Mouse (Mus musculus) myocyte (in vitro differentiated cells): ENCODE results near the gene Dolpp1. TPM values are rescaled to one million over a fixed set of nuclear protein-coding genes. Genes with fewer than 3 reads are reported as not detected.

Experiments used
- H3K27me3 ChIP-seq: one replicate; pipeline ENCODE4 v1.6.1; 2011; ENCODE audit not compliant: control insufficient read depth, insufficient read depth, insufficient read length
- H3K36me3 ChIP-seq: one replicate; pipeline ENCODE4 v1.6.1; 2011; ENCODE audit not compliant: control insufficient read depth, insufficient read depth
- H3K4me2 ChIP-seq: one replicate; pipeline ENCODE4 v1.6.1; 2011; ENCODE audit warnings: low read depth, control low read depth
- H3K4me3 ChIP-seq: one replicate; pipeline ENCODE4 v1.5.1; 2011; ENCODE audit warnings: mild to moderate bottlenecking, control low read depth, moderate library complexity
- H3K79me2 ChIP-seq: one replicate; pipeline ENCODE4 v1.6.1; 2011; ENCODE audit not compliant: control insufficient read depth, insufficient read depth
- H3ac ChIP-seq: one replicate; pipeline ENCODE4 v1.6.1; 2011; ENCODE audit not compliant: control insufficient read depth, insufficient read length
- CEBPB ChIP-seq: IDR thresholded peaks from 2 replicates; pipeline ENCODE4 v1.6.1; 2011; ENCODE audit warnings: mild to moderate bottlenecking, moderate library complexity; ENCODE audit not compliant: poor library complexity, insufficient read depth, severe bottlenecking
- E2F4 ChIP-seq: IDR thresholded peaks from one replicate; pipeline ENCODE4 v1.6.1; 2011; ENCODE audit warnings: mild to moderate bottlenecking, control low read depth, moderate library complexity; ENCODE audit not compliant: insufficient read depth
- MAX ChIP-seq: IDR thresholded peaks from one replicate; pipeline ENCODE4 v1.6.1; 2011; ENCODE audit warnings: low read depth, mild to moderate bottlenecking, control low read depth
- MYOD1 ChIP-seq, 3 experiments: IDR thresholded peaks; one replicate each; pipeline ENCODE4 v1.6.1; 2011; ENCODE audit warnings: control low read depth in 2 of 3, low read depth in 2 of 3, mild to moderate bottlenecking in 2 of 3, moderate library complexity in 1 of 3; ENCODE audit not compliant: insufficient read length in 2 of 3, control insufficient read depth in 1 of 3
- MYOG ChIP-seq, 3 experiments: IDR thresholded peaks; one replicate each; pipeline ENCODE4 v1.6.1; 2011; ENCODE audit warnings: control low read depth in 2 of 3, low read depth in 2 of 3, mild to moderate bottlenecking in 2 of 3; ENCODE audit not compliant: insufficient read length in 2 of 3, control insufficient read depth in 1 of 3, insufficient read depth in 1 of 3
- POLR2A ChIP-seq: IDR thresholded peaks from one replicate; pipeline ENCODE4 v1.6.1; 2011; ENCODE audit warnings: low read depth, mild to moderate bottlenecking, control low read depth, moderate library complexity; ENCODE audit not compliant: insufficient read length
- POLR2AphosphoS2 ChIP-seq: IDR thresholded peaks from one replicate; pipeline ENCODE4 v1.6.1; 2011; ENCODE audit warnings: low read depth, control low read depth; ENCODE audit not compliant: insufficient read length
- REST ChIP-seq: IDR thresholded peaks from one replicate; pipeline ENCODE4 v1.6.1; 2011; ENCODE audit warnings: mild to moderate bottlenecking, control low read depth, moderate library complexity; ENCODE audit not compliant: insufficient read depth, insufficient read length
- SRF ChIP-seq: IDR thresholded peaks from one replicate; pipeline ENCODE4 v1.6.1; 2011; ENCODE audit warnings: low read depth; ENCODE audit not compliant: control insufficient read depth, insufficient read length
- TCF12 ChIP-seq: IDR thresholded peaks from one replicate; pipeline ENCODE4 v1.6.1; 2011; ENCODE audit warnings: mild to moderate bottlenecking, control low read depth; ENCODE audit not compliant: poor library complexity, insufficient read depth, severe bottlenecking
- TCF3 ChIP-seq: IDR thresholded peaks from one replicate; pipeline ENCODE4 v1.6.1; 2011; ENCODE audit warnings: low read depth, control low read depth; ENCODE audit not compliant: insufficient read length
- USF1 ChIP-seq: IDR thresholded peaks from one replicate; pipeline ENCODE4 v1.6.1; 2011; ENCODE audit warnings: low read depth, mild to moderate bottlenecking, control low read depth, moderate library complexity
- polyA plus RNA-seq: library from polyadenylated mRNA; unstranded; fragments of >200 nt; fragmentation: generic; extraction: Trizol; gene quantifications from one replicate; pipeline ENCODE4 v1.2.1, GENCODE M21; 2012; ENCODE audit warnings: missing spikeins

The Dolpp1 gene
- polyA plus RNA-seq, 1 experiment = 15.7 TPM

DNA sequence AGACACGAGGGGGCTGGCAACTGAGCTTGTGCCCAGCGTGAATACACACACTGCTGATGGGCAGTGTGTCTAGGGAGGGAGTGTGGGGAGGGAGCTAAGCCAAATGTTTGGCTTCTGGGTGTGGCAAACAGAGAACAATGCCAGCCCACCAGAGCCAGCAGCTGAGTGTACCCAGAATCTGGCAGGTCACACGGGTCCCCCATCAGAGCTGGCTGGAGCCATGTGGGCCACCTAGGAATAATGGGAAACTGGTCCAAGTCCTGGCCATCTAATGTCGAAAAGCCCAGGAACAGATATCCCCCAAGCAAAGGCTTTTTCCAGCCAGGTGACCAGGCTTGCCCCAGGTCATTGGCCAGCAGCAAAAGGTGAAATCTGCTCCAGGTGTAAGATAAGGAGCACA lies 36.2 kb upstream of the Dolpp1 start:
- H3K4me2 ChIP-seq = peak overlapping the region; percentile 79
- TF ChIP-seq TCF3 = no peak
- TF ChIP-seq MYOG (IDR thresholded peaks at IDR 0.05; ENCODE audit: control insufficient read depth in 1 of 3, insufficient read depth in 1 of 3, insufficient read length in 2 of 3, low read depth in 2 of 3) = peak in 1 of 3 experiments; percentile 49
- no peak for TF ChIP-seq POLR2AphosphoS2
- TF ChIP-seq MYOD1 (IDR thresholded peaks at IDR 0.05; ENCODE audit: control insufficient read depth in 1 of 3, insufficient read length in 2 of 3, low read depth in 2 of 3) = peak in 1 of 3 experiments; percentile 21
- no peak overlapping the region for H3ac ChIP-seq
- H3K4me3 ChIP-seq = no peak overlapping the region
- H3K79me2 ChIP-seq = no peaks in the 10 kb centered on the region
- no peaks in the 10 kb centered on the region for H3K36me3 ChIP-seq
- no peaks in the 10 kb centered on the region for H3K27me3 ChIP-seq

- Histone ChIP-seq H3K36me3 (no peaks in the 10 kb centered on the region), H3K79me2 (no peaks in the 10 kb centered on the region), H3K4me2 (peak overlapping the region; percentile 79), H3K27me3 (no peaks in the 10 kb centered on the region), H3ac (no peak overlapping the region), H3K4me3 (no peak overlapping the region)
- TF ChIP-seq USF1 (no peak), SRF (no peak), MYOG (IDR thresholded peaks at IDR 0.05; ENCODE audit: control insufficient read depth in 1 of 3, insufficient read depth in 1 of 3, insufficient read length in 2 of 3, low read depth in 2 of 3) (no peak), MAX (no peak), MYOD1 (IDR thresholded peaks at IDR 0.05; ENCODE audit: control insufficient read depth in 1 of 3, insufficient read length in 2 of 3, low read depth in 2 of 3) (no peak), TCF12 (no peak), CEBPB (no peak), E2F4 (no peak), POLR2AphosphoS2 (no peak), TCF3 (no peak), POLR2A (no peak), REST (no peak)
These were observed 35.8 kb upstream of the Dolpp1 start for GRCm38 (mm10) chr2:30356266-30356665.

DNA sequence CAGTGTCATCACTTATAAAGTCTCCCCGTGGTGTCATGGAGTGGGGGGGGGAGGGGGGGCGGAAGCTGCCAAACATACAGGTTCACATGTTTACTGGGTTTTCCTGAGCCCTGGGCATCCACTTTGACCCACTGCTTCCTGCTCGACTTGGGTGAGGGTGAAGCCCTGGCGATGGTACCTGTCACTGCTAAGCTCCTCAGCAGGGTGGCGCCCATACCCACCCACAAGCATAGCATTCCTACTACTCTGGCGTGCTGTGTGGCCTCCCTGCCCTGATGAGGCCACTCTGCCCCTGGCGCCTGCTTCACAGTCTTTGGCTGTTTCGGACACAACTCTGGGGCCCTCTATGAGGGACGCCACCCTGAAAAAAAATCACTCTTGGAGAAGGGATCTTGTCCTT lies 35.1 kb upstream of the Dolpp1 start:
- H3K4me2 ChIP-seq = peak overlapping the region; percentile 79
- no peaks in the 10 kb centered on the region for H3K36me3 ChIP-seq
- H3ac ChIP-seq = no peak overlapping the region
- no peaks in the 10 kb centered on the region for H3K27me3 ChIP-seq
- TF ChIP-seq TCF3 (no peak), POLR2AphosphoS2 (no peak), TCF12 (no peak), SRF (no peak), POLR2A (no peak), CEBPB (no peak), MAX (no peak), REST (no peak), MYOD1 (IDR thresholded peaks at IDR 0.05; ENCODE audit: control insufficient read depth in 1 of 3, insufficient read length in 2 of 3, low read depth in 2 of 3) (no peak), E2F4 (no peak)
- H3K4me3 ChIP-seq = peak overlapping the region; percentile 30
- H3K79me2 ChIP-seq = no peaks in the 10 kb centered on the region

DNA sequence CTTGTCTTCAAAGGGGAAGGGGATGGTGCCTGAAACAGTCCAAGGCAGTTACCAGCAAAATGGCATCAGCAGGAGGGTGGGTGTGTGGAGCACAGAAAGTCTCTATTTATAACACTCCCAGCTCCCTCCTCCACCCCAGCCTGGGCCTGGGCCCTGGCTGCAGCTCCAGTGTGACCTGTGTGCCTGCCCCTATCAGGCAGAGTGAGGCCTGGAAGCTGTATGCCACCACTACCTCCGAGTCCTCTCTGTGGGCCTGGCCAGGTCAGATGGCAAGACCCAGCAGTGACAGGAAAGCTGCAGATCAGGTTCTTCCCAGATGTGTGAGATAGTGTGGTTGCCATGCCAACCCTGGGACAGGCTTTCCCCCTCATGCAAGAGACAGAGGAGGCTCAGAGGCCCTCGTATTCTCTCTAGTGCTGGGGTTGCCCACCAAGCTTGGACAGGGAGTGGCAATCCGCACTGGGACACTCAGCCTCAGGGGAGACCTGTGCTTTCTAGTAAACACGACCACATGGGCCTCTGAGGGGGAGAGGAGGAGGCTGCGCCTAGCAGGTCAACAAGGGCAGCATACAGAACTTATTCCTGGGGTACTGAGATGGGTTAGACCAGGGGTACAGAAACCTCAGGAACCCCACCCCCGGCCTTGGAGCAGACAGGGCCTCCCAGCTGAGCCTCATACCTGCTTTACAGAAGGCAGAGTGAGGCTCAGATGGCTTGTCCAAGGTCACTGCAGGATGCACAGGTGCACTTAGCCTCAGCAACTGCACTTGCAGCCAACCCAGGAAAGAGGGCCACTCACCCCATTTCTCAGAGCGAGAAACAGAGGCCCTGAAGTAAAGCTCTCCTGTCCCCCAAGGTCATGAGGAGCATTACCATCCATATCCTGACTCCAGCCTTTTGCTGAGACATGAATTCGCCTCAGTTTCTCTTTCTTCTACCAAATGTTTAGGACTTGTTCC lies 34.2 kb upstream of the Dolpp1 start:
- no peaks in the 10 kb centered on the region for H3K36me3 ChIP-seq
- no peaks in the 10 kb centered on the region for H3K27me3 ChIP-seq
- H3K4me2 ChIP-seq = peak overlapping the region; percentile 79
- TF ChIP-seq POLR2AphosphoS2 (no peak), MAX (no peak), USF1 (no peak), TCF3 (no peak), REST (no peak), CEBPB (no peak), SRF (no peak)
- H3K79me2 ChIP-seq = no peaks in the 10 kb centered on the region
- H3ac ChIP-seq = peak overlapping the region; percentile 12
- H3K4me3 ChIP-seq = peak overlapping the region; percentile 30
